Mouse (Mus musculus): ENCODE results near the gene Armh3.

Gene Armh3

DNA sequence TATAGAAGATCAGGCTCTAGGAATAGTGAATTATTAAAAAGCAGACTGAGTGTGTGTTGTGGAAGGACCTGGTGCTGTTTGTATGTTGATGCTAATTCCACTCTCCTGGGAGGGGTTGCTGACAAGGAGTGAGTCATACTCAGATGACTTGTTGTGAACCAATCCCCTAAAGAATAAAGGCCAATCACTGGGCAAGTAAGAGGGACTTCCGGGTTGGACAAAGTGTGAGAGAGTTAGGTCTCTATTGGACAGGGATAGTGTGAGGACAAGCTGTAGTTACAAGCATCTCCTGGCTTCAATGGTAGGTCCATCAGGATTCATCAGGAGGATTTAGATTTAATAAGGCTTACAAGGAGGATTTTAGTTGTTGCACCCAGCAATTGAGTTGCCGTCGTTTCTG is 10.1 kb downstream of the Armh3 start:
- no peak for DNase-seq (ENCODE audit: extremely low spot score)

DNA sequence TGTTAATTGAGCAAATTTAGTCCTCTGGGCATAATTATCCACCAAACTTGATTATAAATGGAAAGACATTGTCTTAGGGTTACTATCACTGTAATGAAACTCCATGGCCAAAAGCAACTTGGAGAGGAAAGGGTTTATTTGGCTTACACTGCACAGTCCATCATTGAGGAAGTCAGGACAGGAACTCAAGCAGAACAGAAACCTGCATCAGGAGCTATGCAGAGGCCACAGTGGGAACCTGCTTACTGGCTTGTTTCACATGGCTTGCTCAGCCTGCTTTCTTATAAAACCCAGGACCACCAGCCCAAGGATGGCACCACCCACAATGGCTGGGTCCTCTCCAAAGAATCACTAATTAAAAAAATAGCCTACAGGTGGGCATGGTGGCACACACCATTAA is 13.9 kb downstream of the Armh3 start:
- DNase-seq (ENCODE audit: extremely low spot score) = no peak

DNA sequence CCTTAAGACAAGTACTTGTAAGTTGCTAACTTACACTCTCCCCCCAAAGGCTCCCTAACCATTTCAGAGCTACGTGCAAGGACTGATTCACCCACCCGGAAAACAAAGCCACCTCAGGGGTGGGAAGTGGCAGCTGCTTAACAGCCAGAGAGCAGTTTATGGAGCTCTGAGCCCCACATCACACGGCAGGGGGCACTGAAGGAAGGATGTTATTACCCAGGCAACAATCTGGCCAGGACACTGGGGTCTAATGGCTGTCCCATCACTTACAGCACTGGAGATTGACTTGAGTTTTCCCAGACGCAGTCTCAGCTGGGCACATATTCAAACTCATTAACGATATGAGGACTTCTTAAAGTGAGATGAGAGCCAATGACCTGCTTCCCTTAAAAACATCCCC is 37.5 kb downstream of the Armh3 start:
- DNase-seq (ENCODE audit: extremely low spot score) = no peak

GRCm38 (mm10) chr19:45956736-45957135 is 41.6 kb downstream of the Armh3 start:
- no peak for DNase-seq (ENCODE audit: extremely low spot score)

DNA sequence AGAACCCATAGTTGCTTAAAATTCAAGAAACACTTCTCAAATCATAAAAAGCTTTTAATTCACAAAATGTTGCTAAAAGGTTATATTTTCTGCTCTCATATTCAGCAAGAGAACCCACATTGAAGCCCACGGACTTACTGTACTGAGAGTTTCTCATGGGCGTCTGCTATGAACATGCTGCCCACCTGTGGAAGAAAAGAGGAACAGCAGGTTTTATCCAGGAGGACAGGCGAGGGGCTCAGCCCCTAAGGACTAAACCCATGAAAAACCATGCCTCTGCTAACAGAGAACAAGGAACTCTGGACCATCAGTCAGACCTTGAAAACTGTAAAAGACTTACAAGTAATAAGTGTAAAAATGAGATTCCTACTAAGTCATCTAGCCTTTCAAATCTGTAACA is 45.0 kb downstream of the Armh3 start:
- peak; percentile 52 for DNase-seq (ENCODE audit: extremely low spot score)

GRCm38 (mm10) chr19:45949236-45949635 is 49.1 kb downstream of the Armh3 start:
- DNase-seq (ENCODE audit: extremely low spot score) = no peak

DNA sequence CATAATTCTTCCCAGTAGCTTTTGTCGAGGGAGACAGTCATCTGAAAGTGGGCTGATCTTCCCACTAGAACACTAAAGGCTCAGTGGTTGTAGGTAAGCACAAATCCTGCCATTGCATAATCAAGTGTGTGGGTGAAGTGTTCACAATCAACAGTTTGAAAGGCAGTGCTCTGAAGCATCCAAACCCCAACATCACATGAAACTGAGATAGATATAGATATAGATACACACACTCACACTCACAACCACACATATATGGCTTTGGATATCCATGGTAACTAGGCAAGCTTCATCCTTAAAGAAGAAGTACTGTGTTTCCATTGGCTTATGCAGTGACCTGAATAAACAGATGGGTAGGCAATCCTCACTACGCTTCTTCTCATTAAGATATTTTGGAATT is 50.5 kb downstream of the Armh3 start:
- DNase-seq (ENCODE audit: extremely low spot score) = no peak

DNA sequence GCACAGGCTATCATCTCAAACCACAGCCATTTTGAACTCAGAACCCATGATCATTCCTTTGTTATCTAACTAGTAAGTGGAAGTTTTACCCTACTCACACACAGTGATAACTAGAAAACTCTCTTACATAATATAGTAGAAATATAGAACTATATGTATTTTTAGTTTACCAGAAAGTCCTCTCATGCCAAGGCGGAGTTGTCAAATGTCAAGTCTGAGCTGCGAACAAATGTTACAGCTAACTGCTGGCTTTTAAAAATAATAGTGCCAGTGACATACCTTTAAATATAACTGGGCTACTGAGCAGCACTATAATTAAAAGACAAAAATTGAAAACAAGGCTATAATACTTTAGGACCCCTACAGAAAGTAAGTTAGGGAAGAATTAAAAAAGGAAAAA is 51.0 kb downstream of the Armh3 start:
- no peak for DNase-seq (ENCODE audit: extremely low spot score)

- no peak for DNase-seq (ENCODE audit: extremely low spot score)
Measured at GRCm38 (mm10) chr19:45946541-45946940, 51.7 kb downstream of the Armh3 start.

DNA sequence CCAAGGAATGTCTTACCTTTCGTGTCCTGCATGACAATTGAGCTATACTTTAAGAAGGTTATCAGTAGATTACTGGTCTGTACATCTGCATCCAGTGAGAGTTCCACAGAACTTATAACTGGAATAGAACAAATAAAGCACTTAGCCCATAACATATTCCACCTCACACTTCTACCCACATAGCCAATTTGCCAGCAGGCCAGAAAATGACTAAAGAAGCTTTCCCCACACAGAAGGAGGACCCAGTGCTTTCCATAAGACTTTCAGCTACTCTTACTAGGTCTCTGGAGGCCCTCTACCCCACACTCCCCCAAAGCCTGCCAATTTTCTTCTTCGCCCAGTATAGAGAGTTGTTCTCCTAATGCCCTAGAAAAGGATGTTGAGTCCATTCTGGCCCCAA is 52.3 kb downstream of the Armh3 start:
- DNase-seq (ENCODE audit: extremely low spot score) = no peak

- DNase-seq (ENCODE audit: extremely low spot score) = no peak
Measured at GRCm38 (mm10) chr19:45943758-45944157, 54.5 kb downstream of the Armh3 start.

DNA sequence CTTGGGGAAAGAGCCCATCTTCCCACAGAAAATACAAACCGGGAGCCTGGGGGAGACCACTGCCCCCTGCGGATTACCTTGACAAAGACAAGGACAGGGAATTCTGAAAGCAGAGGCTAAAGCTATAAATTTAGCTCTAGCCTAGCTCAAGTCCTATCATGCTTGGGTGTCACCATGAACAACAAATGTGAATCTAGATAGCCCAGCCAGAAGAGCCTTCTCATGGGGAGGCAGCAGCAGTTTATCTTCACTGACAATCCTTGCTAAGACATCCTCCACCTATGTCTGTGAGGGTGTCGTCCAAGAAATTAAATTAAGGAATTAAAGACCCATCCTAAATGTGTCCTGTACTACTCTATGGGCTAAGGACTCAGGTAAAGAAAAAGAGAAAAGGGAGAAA is 60.2 kb downstream of the Armh3 start:
- DNase-seq (ENCODE audit: extremely low spot score) = no peak

DNA sequence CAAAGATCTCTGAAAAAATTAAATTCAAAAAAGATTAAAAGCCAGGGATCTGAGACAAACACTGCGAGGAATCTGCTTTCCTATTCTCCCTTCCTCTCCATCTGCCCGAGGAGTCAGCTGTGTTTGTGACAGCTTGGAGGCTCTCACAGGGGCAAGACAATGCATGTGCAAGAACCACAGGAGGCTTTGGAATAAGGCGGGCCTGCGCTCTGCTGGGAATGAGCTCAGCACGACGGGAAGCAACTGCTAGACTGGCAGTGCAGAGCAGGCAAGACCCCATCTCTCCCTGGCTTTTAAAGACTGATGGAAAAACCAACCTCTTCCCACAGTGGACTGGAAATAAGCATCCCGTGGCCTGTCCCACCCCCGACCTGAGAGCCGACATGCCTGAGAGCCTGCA is 60.8 kb downstream of the Armh3 start:
- DNase-seq (ENCODE audit: extremely low spot score) = peak; percentile 20

DNA sequence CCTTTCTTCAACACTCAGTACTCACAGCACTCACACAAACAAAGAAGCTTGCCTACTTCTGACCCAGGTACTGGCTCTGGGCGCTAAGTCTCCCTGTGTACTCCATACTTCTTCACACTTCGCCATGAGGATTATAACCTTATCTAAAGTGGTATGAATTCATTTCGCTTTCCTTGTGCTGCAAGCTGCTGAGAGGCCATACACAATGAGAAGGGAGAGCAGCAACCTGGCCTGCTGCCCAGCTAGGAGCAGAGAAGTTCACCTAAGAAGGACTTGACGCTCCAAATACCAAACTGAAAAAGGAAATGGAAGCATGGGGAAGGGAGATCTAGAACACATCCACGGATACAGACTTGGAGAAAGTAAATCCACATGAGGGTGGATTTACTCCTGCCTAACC is 71.1 kb downstream of the Armh3 start:
- no peak for DNase-seq (ENCODE audit: extremely low spot score)

DNA sequence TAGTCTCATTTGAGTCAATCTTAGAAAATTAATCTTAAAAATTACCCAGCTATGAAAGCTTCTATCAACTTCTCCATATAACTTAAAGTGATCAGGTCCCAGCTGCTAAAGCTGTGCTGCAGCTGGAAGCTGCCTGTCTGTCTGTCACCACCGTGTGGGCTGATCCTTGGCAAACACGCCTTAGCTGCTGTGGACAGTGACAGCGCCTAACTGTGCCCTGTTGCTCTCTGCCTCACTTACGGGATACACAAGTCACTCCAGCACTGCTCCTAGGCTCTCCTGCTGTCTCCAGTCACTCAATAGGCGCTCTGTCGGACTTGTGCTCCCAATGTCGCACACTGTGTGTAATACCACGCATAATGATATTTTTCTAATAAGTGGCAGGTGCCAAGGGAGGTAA is 71.9 kb downstream of the Armh3 start:
- DNase-seq (ENCODE audit: extremely low spot score) = no peak

- DNase-seq (ENCODE audit: extremely low spot score) = no peak
Measured at GRCm38 (mm10) chr19:45920299-45921090, 77.8 kb downstream of the Armh3 start.

- DNase-seq (ENCODE audit: extremely low spot score) = no peak
Measured at GRCm38 (mm10) chr19:45918406-45918805, 79.9 kb downstream of the Armh3 start.

DNA sequence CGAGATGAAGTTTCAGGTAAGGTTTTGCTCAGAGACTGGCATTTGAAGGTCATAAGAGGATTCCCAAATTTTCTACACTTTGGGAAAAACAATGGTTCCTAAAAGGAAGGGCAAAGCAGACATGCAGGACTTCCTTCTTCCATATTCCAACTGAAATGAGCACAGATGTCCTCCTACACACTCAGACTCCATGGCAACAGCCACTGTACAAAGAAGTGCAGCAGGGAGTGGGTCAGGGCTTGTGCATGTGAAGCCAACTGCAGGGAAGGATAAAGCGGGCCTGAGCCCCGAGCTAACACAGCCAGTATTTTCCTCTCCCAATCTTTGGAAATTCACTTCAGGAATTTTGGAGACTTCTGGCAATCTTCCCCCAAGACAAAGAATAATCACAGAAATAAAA is 80.4 kb downstream of the Armh3 start:
- DNase-seq (ENCODE audit: extremely low spot score) = no peak

GRCm38 (mm10) chr19:45916461-45916860 is 81.8 kb downstream of the Armh3 start:
- no peak for DNase-seq (ENCODE audit: extremely low spot score)

- no peak for DNase-seq (ENCODE audit: extremely low spot score)
Measured at GRCm38 (mm10) chr19:45916026-45916425, 82.3 kb downstream of the Armh3 start.

DNA sequence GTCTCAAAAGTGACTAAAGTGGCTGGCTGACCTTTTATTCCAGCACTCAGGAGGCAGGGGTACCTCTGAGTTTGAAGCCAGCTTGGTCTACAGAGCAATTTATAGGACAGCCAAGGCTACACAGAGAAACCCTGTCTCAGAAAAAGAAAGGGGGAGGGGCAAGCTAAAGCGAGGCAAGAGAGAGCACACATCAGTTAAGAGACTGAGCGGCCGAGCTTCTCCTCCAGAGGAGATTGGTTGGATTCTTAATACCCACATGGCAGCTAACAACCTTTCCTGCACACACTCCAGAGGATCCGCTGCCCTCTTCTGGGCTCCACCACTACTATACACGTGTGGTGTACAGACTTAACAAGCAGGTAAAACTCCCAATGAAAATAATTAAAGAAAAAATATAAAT is 85.3 kb downstream of the Armh3 start:
- no peak for DNase-seq (ENCODE audit: extremely low spot score)

- DNase-seq (ENCODE audit: extremely low spot score) = no peak
Measured at GRCm38 (mm10) chr19:45912376-45912775, 85.9 kb downstream of the Armh3 start.

DNA sequence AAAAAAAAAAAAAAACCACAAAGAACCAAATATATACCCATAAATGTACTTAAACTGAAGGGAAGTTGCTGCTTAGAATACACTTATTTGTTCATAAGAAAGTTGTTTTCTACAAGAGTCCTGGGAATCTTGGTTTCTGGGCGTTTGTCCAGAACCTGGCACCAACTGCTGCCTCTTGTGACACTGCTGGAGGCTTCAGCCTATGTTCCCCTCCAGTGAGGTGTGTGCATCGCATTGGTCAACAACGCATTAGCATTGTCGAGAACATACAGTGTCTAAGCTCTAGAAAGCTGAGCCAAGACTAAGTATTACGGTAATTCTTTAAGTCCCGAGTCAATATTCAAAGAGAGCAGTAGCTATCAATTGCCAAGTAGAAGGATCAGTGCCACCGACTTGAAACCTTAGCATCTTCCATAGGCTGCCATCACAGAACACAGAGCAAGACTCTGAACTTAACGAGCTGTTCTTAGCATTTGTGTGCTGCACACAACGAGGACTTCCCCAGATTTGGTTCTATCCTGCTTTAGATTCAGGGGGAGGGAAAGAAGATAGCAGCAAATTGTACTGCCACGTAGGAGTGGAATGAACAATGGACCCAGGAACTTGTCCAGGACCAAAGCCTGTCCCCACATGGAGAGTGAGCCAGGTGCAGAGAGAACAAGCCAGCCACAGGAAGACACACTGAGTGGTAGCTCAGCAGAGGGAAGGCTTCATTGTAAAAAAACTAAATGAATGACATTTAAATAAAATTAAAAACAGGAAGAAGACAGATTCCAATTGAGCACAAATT is 86.9 kb downstream of the Armh3 start:
- no peak for DNase-seq (ENCODE audit: extremely low spot score)
